Mouse (Mus musculus) liver, embryonic 14.5 days (tissue): ENCODE data around the gene Zfp787.

Experiments used
- CTCF ChIP-seq: IDR thresholded peaks from 2 replicates; pipeline ENCODE4 v1.5.1; 2016; ENCODE audit warnings: antibody characterized with exemption, low read depth, control low read depth
- EP300 ChIP-seq: IDR thresholded peaks from 2 replicates; pipeline ENCODE4 v1.6.1; 2016; ENCODE audit warnings: antibody characterized with exemption, low read depth

GRCm38 (mm10) chr7:6159604-6160003, 3.8 kb upstream of the Zfp787 start:
- TF ChIP-seq CTCF, result no peak
- TF ChIP-seq EP300, result no peak
